Mouse (Mus musculus) hindbrain, embryonic 15.5 days (tissue): Measurements from ENCODE around the gene Klhl12. TPM values are rescaled to one million over a fixed set of nuclear protein-coding genes. Genes with fewer than 3 reads are reported as not detected.
"Not testable (repeated sequence)": the region's sequence is repeated elsewhere in the genome, so short reads cannot be mapped to it uniquely, and the experiment has no call there.

ENCODE experiments used
- ATAC-seq: fragments of 200-750 bp; cut with Nextera tagmentation; 2 replicates; pipeline ENCODE4 v1.8.0; 2017; ENCODE audit warnings: low read depth, moderate number of reproducible peaks, moderate TSS enrichment; ENCODE audit not compliant: low FRiP score
- H3K27ac ChIP-seq: fragments of 300-500 bp; sonication (generic); replicated peaks from 2 replicates; pipeline ENCODE4 v1.5.1; 2015; ENCODE audit warnings: mild to moderate bottlenecking, inconsistent platforms
- H3K27me3 ChIP-seq: fragments of 300-500 bp; sonication (generic); 2 replicates; pipeline ENCODE4 v1.6.1; 2015; ENCODE audit warnings: control low read depth, inconsistent platforms
- H3K36me3 ChIP-seq: fragments of 300-500 bp; sonication (generic); 2 replicates; pipeline ENCODE4 v1.6.1; 2015; ENCODE audit warnings: control low read depth, inconsistent platforms
- H3K4me1 ChIP-seq: fragments of 300-500 bp; sonication (generic); replicated peaks from 2 replicates; pipeline ENCODE4 v1.6.1; 2015; ENCODE audit warnings: control low read depth, inconsistent platforms
- H3K4me2 ChIP-seq: fragments of 300-500 bp; sonication (generic); 2 replicates; pipeline ENCODE4 v1.6.1; 2015; ENCODE audit warnings: moderate library complexity, mild to moderate bottlenecking, inconsistent platforms
- H3K4me3 ChIP-seq: fragments of 300-500 bp; sonication (generic); 2 replicates; pipeline ENCODE4 v1.5.1; 2015; ENCODE audit warnings: mild to moderate bottlenecking, inconsistent platforms
- H3K9ac ChIP-seq: fragments of 300-500 bp; sonication (generic); 2 replicates; pipeline ENCODE4 v1.6.1; 2015; ENCODE audit warnings: inconsistent platforms
- H3K9me3 ChIP-seq: fragments of 300-500 bp; sonication (generic); 2 replicates; pipeline ENCODE4 v1.6.1; 2016; ENCODE audit warnings: control low read depth, inconsistent platforms
- WGBS: fragments of 180-500 bp; shearing (Covaris S2); methylation state at CpG from one replicate; pipeline ENCODE4 v1.1.7; 2015; 5-methylcytosine and 5-hydroxymethylcytosine counted together
- polyA plus RNA-seq: library from polyadenylated mRNA; unstranded; fragments of >200 nt; fragmentation: Nextera tagmentation; extraction: Ambion mirVana; gene quantifications from 2 replicates; pipeline ENCODE4 v1.2.1, GENCODE M21; 2015

Klhl12 gene
- polyA plus RNA-seq, 1 experiment from 2014 or later = 38.2 TPM

GRCm38 (mm10) chr1:134520001-134520721 is 64.8 kb downstream of the Klhl12 start:
- ATAC-seq = no peak
- Histone ChIP-seq H3K27me3 (no peaks in the 10 kb centered on the region), H3K27ac (no peak overlapping the region), H3K9ac (no peak overlapping the region), H3K4me2 (no peak overlapping the region), H3K9me3 (no peaks in the 10 kb centered on the region), H3K4me1 (peaks cover 7% of the 10 kb centered on the region), H3K36me3 (no peaks in the 10 kb centered on the region), H3K4me3 (no peak overlapping the region)
- WGBS = 83% methylated on average over 8 of the region's 8 CpGs

- WGBS = 88% methylated on average over 7 of the region's 7 CpGs
Observed at GRCm38 (mm10) chr1:134521163-134521562, 65.8 kb downstream of the Klhl12 start.

GRCm38 (mm10) chr1:134522325-134522724 is 67.0 kb downstream of the Klhl12 start:
- Histone ChIP-seq H3K9me3 (no peaks in the 10 kb centered on the region), H3K27ac (no peak overlapping the region), H3K9ac (no peak overlapping the region), H3K4me2 (no peak overlapping the region), H3K4me1 (no peaks in the 10 kb centered on the region), H3K4me3 (no peak overlapping the region), H3K36me3 (no peaks in the 10 kb centered on the region), H3K27me3 (no peaks in the 10 kb centered on the region)
- no peak for ATAC-seq
- WGBS = 61% methylated on average over 2 of the region's 2 CpGs

More at GRCm38 (mm10) chr1:134521163-134521562, 65.8 kb downstream of the Klhl12 start:
- H3K4me2 ChIP-seq = no peak overlapping the region
- peaks cover 5% of the 10 kb centered on the region for H3K4me1 ChIP-seq
- no peak overlapping the region for H3K27ac ChIP-seq
- H3K9ac ChIP-seq = no peak overlapping the region
- H3K27me3 ChIP-seq = no peaks in the 10 kb centered on the region
- H3K4me3 ChIP-seq = no peak overlapping the region
- H3K9me3 ChIP-seq = no peaks in the 10 kb centered on the region
- ATAC-seq = no peak
- H3K36me3 ChIP-seq = no peaks in the 10 kb centered on the region

- Histone ChIP-seq H3K27me3 (no peaks in the 10 kb centered on the region), H3K9ac (no peak overlapping the region), H3K4me1 (no peaks in the 10 kb centered on the region), H3K4me2 (no peak overlapping the region), H3K27ac (no peak overlapping the region), H3K9me3 (no peaks in the 10 kb centered on the region), H3K36me3 (no peaks in the 10 kb centered on the region), H3K4me3 (no peak overlapping the region)
- ATAC-seq = no peak
- 73% methylated on average over 5 of the region's 5 CpGs for WGBS
Observed at GRCm38 (mm10) chr1:134524424-134524823, 69.1 kb downstream of the Klhl12 start.

- Histone ChIP-seq H3K27me3 (no peaks in the 10 kb centered on the region), H3K4me3 (no peak overlapping the region), H3K9ac (no peak overlapping the region), H3K9me3 (no peaks in the 10 kb centered on the region), H3K4me2 (no peak overlapping the region), H3K27ac (no peak overlapping the region), H3K36me3 (no peaks in the 10 kb centered on the region), H3K4me1 (no peaks in the 10 kb centered on the region)
- no peak for ATAC-seq
- WGBS = 88% methylated on average over 1 of the region's 1 CpGs
Observed at GRCm38 (mm10) chr1:134525015-134525414, 69.7 kb downstream of the Klhl12 start.

- no peak overlapping the region for H3K27ac ChIP-seq
- no peaks in the 10 kb centered on the region for H3K4me1 ChIP-seq
- H3K9me3 ChIP-seq = no peaks in the 10 kb centered on the region
- no peak overlapping the region for H3K9ac ChIP-seq
- H3K27me3 ChIP-seq = no peaks in the 10 kb centered on the region
- no peak for ATAC-seq
- WGBS = 86% methylated on average over 6 of the region's 6 CpGs
- no peak overlapping the region for H3K4me3 ChIP-seq
- no peak overlapping the region for H3K4me2 ChIP-seq
- H3K36me3 ChIP-seq = no peaks in the 10 kb centered on the region
Observed at GRCm38 (mm10) chr1:134526752-134527151, 71.4 kb downstream of the Klhl12 start.

- Histone ChIP-seq H3K36me3 (no peaks in the 10 kb centered on the region), H3K4me1 (no peaks in the 10 kb centered on the region), H3K4me2 (no peak overlapping the region), H3K27me3 (no peaks in the 10 kb centered on the region), H3K4me3 (no peak overlapping the region), H3K9me3 (no peaks in the 10 kb centered on the region), H3K9ac (no peak overlapping the region), H3K27ac (no peak overlapping the region)
- peak; percentile 77 for ATAC-seq
- WGBS = 64% methylated on average over 6 of the region's 6 CpGs
Observed at GRCm38 (mm10) chr1:134530618-134531017, 75.3 kb downstream of the Klhl12 start.

GRCm38 (mm10) chr1:134533710-134534109 is 78.4 kb downstream of the Klhl12 start:
- WGBS = 95% methylated on average over 10 of the region's 10 CpGs
- ATAC-seq, H3K4me3 ChIP-seq, H3K4me2 ChIP-seq, H3K27me3 ChIP-seq, H3K27ac ChIP-seq, H3K9me3 ChIP-seq, H3K36me3 ChIP-seq, H3K9ac ChIP-seq, H3K4me1 ChIP-seq: not testable (repeated sequence)

GRCm38 (mm10) chr1:134535054-134535453 is 79.7 kb downstream of the Klhl12 start:
- H3K27ac ChIP-seq = no peak overlapping the region
- no peaks in the 10 kb centered on the region for H3K36me3 ChIP-seq
- no peak overlapping the region for H3K4me2 ChIP-seq
- 97% methylated on average over 1 of the region's 1 CpGs for WGBS
- H3K4me1 ChIP-seq = no peaks in the 10 kb centered on the region
- H3K27me3 ChIP-seq = no peaks in the 10 kb centered on the region
- H3K9ac ChIP-seq = no peak overlapping the region
- H3K4me3 ChIP-seq = no peak overlapping the region
- H3K9me3 ChIP-seq = no peaks in the 10 kb centered on the region
- no peak for ATAC-seq

GRCm38 (mm10) chr1:134535513-134535912 is 80.2 kb downstream of the Klhl12 start:
- Histone ChIP-seq H3K27ac (no peak overlapping the region), H3K4me3 (no peak overlapping the region), H3K36me3 (no peaks in the 10 kb centered on the region), H3K4me2 (no peak overlapping the region), H3K9ac (no peak overlapping the region), H3K27me3 (no peaks in the 10 kb centered on the region), H3K9me3 (no peaks in the 10 kb centered on the region), H3K4me1 (no peaks in the 10 kb centered on the region)
- ATAC-seq = no peak
- whole genome bisulfite sequencing = 83% methylated on average over 3 of the region's 3 CpGs

- Histone ChIP-seq H3K9ac (no peak overlapping the region), H3K27ac (no peak overlapping the region), H3K36me3 (no peaks in the 10 kb centered on the region), H3K9me3 (no peaks in the 10 kb centered on the region), H3K4me1 (no peaks in the 10 kb centered on the region), H3K4me3 (no peak overlapping the region), H3K27me3 (no peaks in the 10 kb centered on the region), H3K4me2 (no peak overlapping the region)
- 93% methylated on average over 10 of the region's 10 CpGs for WGBS
- no peak for ATAC-seq
Observed at GRCm38 (mm10) chr1:134540610-134541009, 85.3 kb downstream of the Klhl12 start.
